22 mouse cellular contexts compared by ENCODE assay signal in genomic region chr17:63808756-63809155, GRCm38 (mm10). TPM values are rescaled to one million over a fixed set of nuclear protein-coding genes. Genes with fewer than 3 reads are reported as not detected.
DNase-seq lines count a peak whose midpoint lies in the region; ATAC-seq and TF ChIP-seq lines count a peak whose summit lies in the region.
"Had no signal": no experiment of that assay in that cellular context is flagged by ENCODE, and none has a peak within 500 bp of the region (broad histone marks: within the 10 kb centered on the region; RNA-seq: fewer than 3 reads in every experiment).

No protein-coding gene starts in this region.

- no peak overlapping the region for H3K9ac ChIP-seq in hindbrain, embryonic 13.5 days
- H3K9ac ChIP-seq in forebrain, embryonic 13.5 days, result no peak overlapping the region
- H3K9ac ChIP-seq in hindbrain, embryonic 14.5 days, result no peak overlapping the region
- H3K9ac ChIP-seq: embryonic facial prominence, embryonic 12.5 days; heart, embryonic 13.5 days; kidney, embryonic 15.5 days; limb, embryonic 12.5 days; liver, embryonic 12.5 days; neural tube, embryonic 15.5 days had no signal

- no peak overlapping the region for H3K4me2 ChIP-seq in hindbrain, embryonic 13.5 days
- H3K4me2 ChIP-seq in forebrain, embryonic 13.5 days, result no peak overlapping the region
- H3K4me2 ChIP-seq in hindbrain, embryonic 14.5 days (replicated peaks), result no peak overlapping the region
- H3K4me2 ChIP-seq: embryonic facial prominence, embryonic 12.5 days; heart, embryonic 13.5 days; kidney, embryonic 15.5 days; limb, embryonic 12.5 days; liver, embryonic 12.5 days; neural tube, embryonic 15.5 days had no signal

- H3K27me3 ChIP-seq in hindbrain, embryonic 10.5 days (ENCODE audit: insufficient read depth, poor library complexity, severe bottlenecking), result no peaks in the 10 kb centered on the region
- H3K27me3 ChIP-seq in hindbrain, embryonic 13.5 days, result no peaks in the 10 kb centered on the region
- no peaks in the 10 kb centered on the region for H3K27me3 ChIP-seq in forebrain, embryonic 13.5 days
- no peaks in the 10 kb centered on the region for H3K27me3 ChIP-seq in hindbrain, embryonic 14.5 days (ENCODE audit: control insufficient read depth, insufficient read depth, low read length)
- H3K27me3 ChIP-seq: embryonic facial prominence, embryonic 12.5 days; heart, embryonic 13.5 days; kidney, embryonic 15.5 days; limb, embryonic 12.5 days; liver, embryonic 12.5 days; neural tube, embryonic 15.5 days had no signal

- TF ChIP-seq POLR2A in brain, embryonic 14.5 days (IDR thresholded peaks at IDR 0.05; ENCODE audit: borderline replicate concordance, extremely low read depth, insufficient read depth, insufficient read length, poor library complexity, severe bottlenecking), result no peak

- 0 out of 2 replicates have a peak overlapping the region, but pooled peaks have one; percentile 40 for H3K27ac ChIP-seq in hindbrain, embryonic 10.5 days
- no peak overlapping the region for H3K27ac ChIP-seq in hindbrain, embryonic 13.5 days
- peak overlapping the region; percentile 22; the same call in 1 of the 2 replicates for H3K27ac ChIP-seq in forebrain, embryonic 13.5 days
- 0 out of 2 replicates have a peak overlapping the region, but pooled peaks have one; percentile 14 for H3K27ac ChIP-seq in hindbrain, embryonic 14.5 days
- H3K27ac ChIP-seq: embryonic facial prominence, embryonic 12.5 days; heart, embryonic 13.5 days; kidney, embryonic 15.5 days; limb, embryonic 12.5 days; liver, embryonic 12.5 days; neural tube, embryonic 15.5 days had no signal

- H3K36me3 ChIP-seq in hindbrain, embryonic 10.5 days, result no peaks in the 10 kb centered on the region
- no peaks in the 10 kb centered on the region for H3K36me3 ChIP-seq in hindbrain, embryonic 13.5 days
- H3K36me3 ChIP-seq in forebrain, embryonic 13.5 days (ENCODE audit: poor library complexity, severe bottlenecking), result no peaks in the 10 kb centered on the region
- H3K36me3 ChIP-seq in hindbrain, embryonic 14.5 days (replicated peaks; ENCODE audit: control insufficient read depth, insufficient read depth), result no peaks in the 10 kb centered on the region
- H3K36me3 ChIP-seq: embryonic facial prominence, embryonic 12.5 days; heart, embryonic 13.5 days; kidney, embryonic 15.5 days; limb, embryonic 12.5 days; liver, embryonic 12.5 days; neural tube, embryonic 15.5 days had no signal

- no peak for TF ChIP-seq CTCF in brain, embryonic 14.5 days (IDR thresholded peaks at IDR 0.05; ENCODE audit: borderline replicate concordance, extremely low read depth, insufficient read depth, insufficient read length)

- DNase-seq in hindbrain, embryonic 10.5 days (ENCODE audit: low spot score), result no peak
- DNase-seq in brain, embryonic 14.5 days (ENCODE audit: low read depth), result peak; percentile 85
- no peak for DNase-seq in hindbrain, embryonic 14.5 days (ENCODE audit: low spot score)
- DNase-seq in yolk sac, embryonic 10.5 days (ENCODE audit: low spot score), result no peak
- DNase-seq in adrenal gland, adult 8-10 months, result no peak
- DNase-seq: B cell, adult 2 months; cerebellum, adult 9-11 months; heart, postnatal 36 days; lung, adult 2 months; spleen, adult 18-20 months had no signal

- ATAC-seq in hindbrain, embryonic 13.5 days (ENCODE audit: low FRiP score), result no peak
- peak; percentile 22 for ATAC-seq in forebrain, embryonic 13.5 days
- 0 out of 2 replicates have a peak, but pooled peaks have one; percentile 24 for ATAC-seq in hindbrain, embryonic 14.5 days (ENCODE audit: low FRiP score)
- ATAC-seq in megakaryocyte progenitor cell, adult 5-6 weeks (replicated peaks; ENCODE audit: poor library complexity), result no peak
- ATAC-seq: intestine, embryonic 16.5 days; liver, embryonic 12.5 days; midbrain, embryonic 16.5 days had no signal

- peaks cover 20% of the 10 kb centered on the region for H3K4me1 ChIP-seq in hindbrain, embryonic 10.5 days (replicated peaks)
- H3K4me1 ChIP-seq in hindbrain, embryonic 13.5 days (replicated peaks), result peaks cover 17% of the 10 kb centered on the region
- H3K4me1 ChIP-seq in forebrain, embryonic 13.5 days, result peaks cover 31% of the 10 kb centered on the region
- peaks cover 3% of the 10 kb centered on the region; the same call in 1 of the 2 replicates for H3K4me1 ChIP-seq in hindbrain, embryonic 14.5 days (replicated peaks; ENCODE audit: control insufficient read depth, insufficient read depth, low read length)
- H3K4me1 ChIP-seq: embryonic facial prominence, embryonic 12.5 days; limb, embryonic 12.5 days; liver, embryonic 12.5 days had no signal

- no peak overlapping the region for H3K4me3 ChIP-seq in hindbrain, embryonic 10.5 days
- H3K4me3 ChIP-seq in hindbrain, embryonic 13.5 days, result no peak overlapping the region
- H3K4me3 ChIP-seq in forebrain, embryonic 13.5 days, result no peak overlapping the region
- H3K4me3 ChIP-seq in hindbrain, embryonic 14.5 days (replicated peaks; ENCODE audit: low read length), result no peak overlapping the region
- H3K4me3 ChIP-seq: embryonic facial prominence, embryonic 12.5 days; erythroblast, embryonic 14.5 days; heart, embryonic 13.5 days; kidney, embryonic 15.5 days; limb, embryonic 12.5 days; liver, embryonic 12.5 days; neural tube, embryonic 15.5 days had no signal

- H3K9me3 ChIP-seq in hindbrain, embryonic 10.5 days, result no peaks in the 10 kb centered on the region
- H3K9me3 ChIP-seq in hindbrain, embryonic 13.5 days, result no peaks in the 10 kb centered on the region
- H3K9me3 ChIP-seq in forebrain, embryonic 13.5 days (replicated peaks), result no peaks in the 10 kb centered on the region
- H3K9me3 ChIP-seq in hindbrain, embryonic 14.5 days (ENCODE audit: control insufficient read depth, low read length), result no peaks in the 10 kb centered on the region
- H3K9me3 ChIP-seq: embryonic facial prominence, embryonic 12.5 days; heart, embryonic 13.5 days; kidney, embryonic 15.5 days; limb, embryonic 12.5 days; liver, embryonic 12.5 days; neural tube, embryonic 15.5 days had no signal

- WGBS in hindbrain, embryonic 10.5 days, result 55% methylated on average over 6 of the region's 6 CpGs
- 37% methylated on average over 6 of the region's 6 CpGs for WGBS in hindbrain, embryonic 13.5 days
- WGBS in forebrain, embryonic 13.5 days, result 7% methylated on average over 6 of the region's 6 CpGs
- WGBS in hindbrain, embryonic 14.5 days, result 37% methylated on average over 6 of the region's 6 CpGs

RNA-seq across cellular contexts. Expression of gene Fer, which starts 54.1 kb away (rescaled TPM):
- polyA plus RNA-seq in hindbrain, embryonic 10.5 days (2016; fragmentation: Nextera tagmentation; extraction: Ambion mirVana), result 23.1 and 28.6 TPM in 2 replicates
- polyA plus RNA-seq in hindbrain, embryonic 13.5 days (2015; fragmentation: Nextera tagmentation; extraction: Ambion mirVana), result 36.1 and 37.9 TPM in 2 replicates
- polyA plus RNA-seq in brain, embryonic 14.5 days (2012; rRNA removed), result 9.9 and 14.9 TPM in 2 replicates
- polyA plus RNA-seq in forebrain, embryonic 13.5 days (2015; fragmentation: Nextera tagmentation; extraction: Ambion mirVana), result 30.0 and 33.9 TPM in 2 replicates
- polyA plus RNA-seq in hindbrain, embryonic 14.5 days (2014; fragmentation: Nextera tagmentation; extraction: Ambion mirVana), result 35.8 and 36.8 TPM in 2 replicates
- total RNA-seq in adrenal gland, adult 8-10 months (2022), result 10 to 100 TPM; 19.0 to 25.4 (median 21.1) TPM
- total RNA-seq in megakaryocyte progenitor cell, adult 5-6 weeks (2015), result 4.9 and 5.9 TPM in 2 replicates
- total RNA-seq in megakaryocyte progenitor cell, adult 5-6 weeks (2017), result 6.7 and 9.7 TPM in 2 replicates

RNA-seq across cellular contexts. Expression of gene A930002H24Rik, which starts 54.8 kb away (rescaled TPM):
- 1.5 and 2.5 TPM in 2 replicates for polyA plus RNA-seq in hindbrain, embryonic 10.5 days (2016; fragmentation: Nextera tagmentation; extraction: Ambion mirVana)
- polyA plus RNA-seq in hindbrain, embryonic 13.5 days (2015; fragmentation: Nextera tagmentation; extraction: Ambion mirVana), result 2.1 and 2.8 TPM in 2 replicates
- polyA plus RNA-seq in brain, embryonic 14.5 days (2012; rRNA removed), result 2.4 and 3.9 TPM in 2 replicates
- 2.7 and 3.0 TPM in 2 replicates for polyA plus RNA-seq in forebrain, embryonic 13.5 days (2015; fragmentation: Nextera tagmentation; extraction: Ambion mirVana)
- polyA plus RNA-seq in hindbrain, embryonic 14.5 days (2014; fragmentation: Nextera tagmentation; extraction: Ambion mirVana), result 1.9 and 3.0 TPM in 2 replicates
- total RNA-seq in adrenal gland, adult 8-10 months (2022), result 1 to 10 TPM in 1 of 4 experiments, not detected in 3; 2.4 TPM
- total RNA-seq in megakaryocyte progenitor cell, adult 5-6 weeks (2015), result not detected in 2 replicates
- total RNA-seq in megakaryocyte progenitor cell, adult 5-6 weeks (2017), result not detected in 2 replicates
- total RNA-seq: heart, postnatal 36 days had no signal

Comparison
In these comparisons a context has a peak if more than half of its experiments do, and no peak if none do; other contexts are left out.
1. ATAC-seq: peak in forebrain, embryonic 13.5 days (single experiment) and hindbrain, embryonic 14.5 days (single experiment); none in hindbrain, embryonic 13.5 days (single experiment) and megakaryocyte progenitor cell, adult 5-6 weeks (single experiment).